Mouse (Mus musculus): ENCODE data around the gene Psmd9.

The Psmd9 gene

DNA sequence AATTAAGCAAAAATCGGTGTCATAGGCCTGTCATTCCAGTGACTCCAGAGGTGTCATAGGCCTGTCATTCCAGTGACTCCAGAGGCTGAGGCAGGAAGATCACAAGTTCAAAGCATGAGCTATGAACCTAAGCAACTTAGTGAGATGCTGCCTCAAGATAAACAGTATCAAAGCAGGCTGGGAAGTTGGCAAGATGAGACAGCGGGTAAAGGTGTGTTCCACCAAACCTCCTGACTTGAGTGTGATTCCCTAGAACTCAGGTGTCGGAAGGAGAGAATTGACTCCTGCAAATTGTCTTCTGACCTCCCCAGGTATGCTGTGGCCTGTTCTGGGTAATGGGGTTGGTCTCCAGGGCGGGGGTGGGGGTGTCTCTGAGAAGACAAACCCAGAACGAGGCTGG, at the start of gene Psmd9:
Gene Psmd9, plus strand, starts transcription at position 130 of the 400 bp plus-strand sequence.
- DNase-seq (ENCODE audit: low read depth, low spot score): no peak

DNA sequence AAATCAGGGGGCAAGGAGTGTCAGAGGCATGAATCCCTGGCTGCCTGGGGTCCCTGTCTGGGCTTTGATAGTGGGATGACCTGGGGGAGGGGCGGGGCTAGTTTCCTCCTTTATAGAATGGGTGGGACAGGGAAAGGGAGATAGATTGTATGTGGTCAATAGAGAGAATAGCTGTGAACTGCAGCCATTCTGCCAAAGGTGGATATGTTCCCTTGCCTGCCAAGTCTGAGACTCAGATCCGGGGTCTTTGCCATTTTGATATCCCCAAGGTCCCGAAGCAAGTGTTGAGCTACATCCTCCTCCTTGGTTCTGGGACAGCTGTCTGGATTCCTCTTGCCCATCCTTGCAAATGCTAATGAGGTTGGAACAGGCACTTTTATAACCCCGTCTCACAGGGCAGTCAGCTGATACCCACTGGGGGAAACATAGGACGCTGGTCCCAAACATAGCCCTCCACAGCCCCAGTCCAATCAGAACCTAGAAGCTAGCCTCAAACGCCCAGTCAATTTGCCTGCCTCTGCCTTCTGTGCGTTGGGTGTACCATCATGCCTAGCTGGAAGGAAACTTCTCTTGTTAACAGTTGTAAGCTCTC, 48.5 kb upstream of the Psmd9 start:
- DNase-seq (ENCODE audit: low read depth, low spot score): no peak

DNA sequence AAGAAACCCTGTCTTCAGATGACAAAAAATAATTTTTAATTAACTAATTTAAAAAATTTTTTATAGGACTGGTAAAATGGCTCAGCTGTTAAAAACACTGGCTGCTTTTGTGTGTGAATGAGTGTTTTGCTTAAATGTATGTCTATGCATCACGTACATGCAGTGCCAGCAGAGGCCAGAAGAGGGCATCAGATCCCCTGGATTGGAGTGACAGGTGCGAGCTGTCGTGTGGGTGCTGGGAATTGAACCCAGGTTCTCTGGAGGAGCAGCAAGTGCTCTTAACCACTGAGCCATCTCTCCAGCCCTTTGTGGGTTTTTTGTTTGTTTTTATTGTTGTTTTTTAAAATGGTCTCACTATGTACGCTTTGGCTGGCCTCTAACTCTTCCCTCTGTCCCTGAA, 47.0 kb upstream of the Psmd9 start:
- DNase-seq (ENCODE audit: low read depth, low spot score): no peak

DNA sequence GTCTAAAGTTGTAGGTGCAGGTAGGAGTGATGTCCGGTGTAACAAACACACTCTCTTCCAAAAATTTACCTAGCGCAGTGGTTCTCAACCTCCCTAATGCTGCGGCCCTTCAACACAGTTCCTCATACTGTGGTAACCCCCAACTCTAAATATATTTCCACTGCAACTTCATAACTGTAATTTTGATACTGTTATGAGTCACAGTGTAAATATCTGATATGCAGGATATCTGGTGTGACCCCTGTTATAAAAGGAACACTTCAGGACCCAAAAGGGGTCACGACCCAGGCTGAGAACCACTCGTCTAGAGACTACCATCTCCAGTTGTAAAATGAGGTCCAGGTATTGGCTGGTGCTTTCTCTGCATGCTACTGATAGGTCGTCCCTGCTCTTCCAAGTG, 44.1 kb upstream of the Psmd9 start:
- DNase-seq (ENCODE audit: low read depth, low spot score): no peak

DNA sequence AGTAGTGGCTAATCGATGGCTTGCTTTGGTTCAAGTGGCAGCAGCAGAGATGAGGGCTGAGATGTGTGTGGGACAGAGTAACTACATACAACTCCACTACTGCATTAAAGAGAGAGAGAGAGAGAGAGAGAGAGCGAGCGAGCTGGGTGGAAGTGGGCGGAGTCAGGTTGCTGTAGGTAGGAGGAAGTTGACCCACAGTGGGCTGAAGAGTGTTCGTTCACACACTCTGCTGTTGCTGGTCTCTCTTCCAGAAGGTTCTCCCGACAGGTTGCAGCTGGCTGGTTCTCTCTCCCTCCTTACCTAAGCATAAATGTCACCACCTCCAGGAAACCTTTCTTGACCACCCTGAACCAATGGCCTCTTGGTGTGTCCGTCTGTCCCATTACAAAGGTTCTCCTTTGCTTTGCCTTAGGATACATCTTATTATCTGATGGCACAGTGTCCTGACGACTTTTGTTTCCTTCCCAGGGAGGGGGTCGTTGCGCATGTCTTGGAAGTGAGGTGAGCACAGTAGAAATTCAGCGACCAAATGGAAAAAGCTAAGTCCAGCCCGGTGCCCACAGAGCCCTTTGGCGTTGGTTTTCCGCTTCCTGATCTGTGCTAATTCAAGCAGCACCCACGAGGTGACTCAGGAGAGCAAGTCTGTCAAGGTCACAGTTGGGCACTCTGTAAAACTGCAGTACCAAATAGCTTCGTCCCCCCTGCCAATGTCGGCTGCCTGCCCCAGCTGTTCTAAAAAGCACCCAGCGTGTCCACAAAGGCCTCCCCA, 43.4 kb upstream of the Psmd9 start:
- DNase-seq (ENCODE audit: low read depth, low spot score): no peak

DNA sequence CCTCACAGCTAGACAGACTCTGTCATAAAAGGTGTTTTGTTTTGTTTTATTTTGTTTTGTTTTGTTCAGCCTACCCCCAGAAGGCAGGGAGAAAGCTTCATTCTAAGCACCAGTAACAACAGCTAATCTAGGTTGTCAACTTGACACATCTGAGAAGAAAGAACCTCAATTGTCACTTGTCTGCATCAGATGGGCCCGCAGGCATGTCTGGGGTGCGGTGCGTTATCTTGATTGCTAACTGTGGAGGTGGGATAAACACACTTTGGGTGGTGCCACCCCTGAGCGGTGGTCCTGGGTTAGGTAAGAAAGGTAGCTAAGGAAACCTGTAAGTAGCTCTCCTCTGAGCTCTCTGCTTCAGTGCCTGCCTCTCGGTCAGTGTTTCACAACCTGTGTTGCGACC, 42.2 kb upstream of the Psmd9 start:
- no peak for DNase-seq (ENCODE audit: low read depth, low spot score)

DNA sequence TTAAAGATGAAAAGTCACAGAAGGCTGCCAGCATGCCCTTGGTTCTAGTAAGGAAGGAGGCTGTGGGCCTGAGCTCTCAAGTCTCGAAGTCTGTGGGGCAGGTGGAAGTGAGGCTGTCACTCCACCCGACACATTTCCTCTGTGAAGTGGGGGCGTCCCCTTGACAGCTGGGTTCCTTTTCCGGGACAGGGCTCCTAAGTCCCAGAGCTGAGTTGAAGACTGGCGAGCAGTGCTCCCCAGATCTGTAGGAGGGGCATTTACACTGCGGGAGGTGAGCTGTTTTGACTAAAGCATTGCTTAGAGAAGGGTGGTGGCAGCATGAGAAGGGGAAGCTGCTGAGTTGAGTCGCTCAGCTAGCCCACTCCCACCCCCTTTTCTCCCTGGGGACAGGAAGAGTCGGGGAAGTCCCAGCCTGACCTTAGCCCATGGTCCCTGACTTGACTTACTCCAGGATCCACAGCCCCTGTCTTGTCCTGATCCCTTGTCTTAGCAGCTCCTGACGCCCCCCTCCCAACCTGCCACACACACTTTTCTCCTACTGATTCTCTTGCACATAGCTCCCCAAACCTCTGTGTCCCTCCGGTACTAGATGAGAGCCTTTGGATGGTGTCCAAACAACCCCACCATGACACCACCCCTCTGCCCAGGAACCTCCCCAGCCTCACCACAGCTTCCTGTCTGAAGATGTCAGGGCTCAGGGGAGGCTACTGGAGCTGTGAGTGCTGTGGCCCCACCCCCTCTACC, 40.6 kb upstream of the Psmd9 start:
- DNase-seq (ENCODE audit: low read depth, low spot score): no peak

DNA sequence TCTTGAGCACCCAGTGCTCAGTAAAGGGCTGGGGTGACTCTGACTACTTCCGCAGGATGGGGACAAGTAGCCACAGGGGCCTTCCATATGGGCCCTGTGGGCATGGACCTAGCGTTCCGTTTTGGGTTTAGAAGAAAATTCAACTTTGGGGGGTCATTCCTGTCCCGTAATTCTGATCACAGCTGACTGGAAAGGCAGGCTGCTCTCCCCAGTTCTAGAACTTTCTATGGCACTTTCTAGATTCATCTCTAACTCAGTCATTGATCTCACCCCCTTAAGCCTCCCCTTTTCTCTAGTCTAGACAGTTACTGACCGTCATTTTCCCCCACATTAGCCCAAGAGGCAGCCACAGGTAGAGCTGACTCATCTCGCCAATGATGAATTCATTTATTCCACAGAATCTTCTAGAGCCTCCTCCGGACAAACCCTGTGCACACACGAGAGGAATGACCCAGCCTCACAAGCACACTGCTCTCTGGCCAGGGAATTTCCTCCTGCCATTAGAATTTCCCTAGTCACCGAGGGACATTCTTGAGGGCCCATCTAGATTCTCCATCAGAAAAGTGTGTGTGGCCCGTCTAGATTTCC, 39.9 kb upstream of the Psmd9 start:
- no peak for DNase-seq (ENCODE audit: low read depth, low spot score)

DNA sequence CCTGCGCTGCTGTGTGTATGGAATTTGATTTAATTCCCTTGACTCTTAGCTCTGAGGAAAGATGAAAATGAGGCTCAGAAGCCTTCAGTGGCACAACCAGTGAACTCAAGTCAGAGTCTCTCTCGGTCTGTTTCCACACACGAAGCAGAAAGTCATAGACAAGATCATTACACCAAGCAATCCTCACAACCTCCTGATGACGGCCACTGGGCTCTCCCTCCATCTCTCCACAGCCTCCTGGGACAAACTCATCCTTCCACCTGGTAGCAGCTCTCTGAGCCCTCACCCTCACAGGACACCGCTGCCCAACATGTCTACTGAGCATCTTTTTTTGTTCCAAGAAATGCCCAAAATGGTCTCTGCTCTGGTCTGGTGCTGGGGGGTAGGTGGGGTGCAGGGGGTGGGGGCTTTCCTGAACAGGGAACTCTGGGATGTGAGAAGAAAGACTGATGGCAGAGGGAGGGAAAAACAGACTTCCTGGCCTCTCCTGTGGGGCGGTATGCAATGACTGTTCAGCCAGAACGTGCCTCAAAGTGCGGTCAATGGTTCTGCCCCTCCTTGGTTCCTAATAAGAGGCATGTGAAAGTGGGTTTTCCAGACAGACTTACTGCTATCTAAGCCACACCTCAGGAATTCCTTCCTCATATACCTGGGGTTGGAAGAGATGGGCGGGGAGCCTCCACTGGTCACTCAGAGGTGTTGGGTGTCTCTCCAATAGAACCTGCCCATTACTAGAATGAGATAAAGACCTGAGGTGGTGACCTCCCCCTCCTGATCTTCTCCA, 39.0 kb upstream of the Psmd9 start:
- DNase-seq (ENCODE audit: low read depth, low spot score): no peak

DNA sequence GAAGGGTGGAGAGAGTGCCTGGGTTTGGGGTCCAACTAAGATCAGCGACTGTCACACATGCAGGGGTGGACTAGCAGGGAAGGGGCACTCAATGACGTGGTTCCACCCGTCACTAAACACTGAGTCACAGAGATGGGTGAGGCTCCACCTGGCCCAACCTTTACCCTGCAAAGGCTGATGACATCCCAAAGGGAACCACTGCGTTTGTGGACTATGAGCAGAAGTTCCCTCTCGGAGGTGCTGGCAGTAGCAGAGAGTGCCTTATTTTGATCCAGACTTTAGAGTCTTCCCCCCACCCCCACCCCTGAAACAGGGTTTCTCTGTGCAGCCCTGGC, 38.4 kb upstream of the Psmd9 start:
- no peak for DNase-seq (ENCODE audit: low read depth, low spot score)

DNA sequence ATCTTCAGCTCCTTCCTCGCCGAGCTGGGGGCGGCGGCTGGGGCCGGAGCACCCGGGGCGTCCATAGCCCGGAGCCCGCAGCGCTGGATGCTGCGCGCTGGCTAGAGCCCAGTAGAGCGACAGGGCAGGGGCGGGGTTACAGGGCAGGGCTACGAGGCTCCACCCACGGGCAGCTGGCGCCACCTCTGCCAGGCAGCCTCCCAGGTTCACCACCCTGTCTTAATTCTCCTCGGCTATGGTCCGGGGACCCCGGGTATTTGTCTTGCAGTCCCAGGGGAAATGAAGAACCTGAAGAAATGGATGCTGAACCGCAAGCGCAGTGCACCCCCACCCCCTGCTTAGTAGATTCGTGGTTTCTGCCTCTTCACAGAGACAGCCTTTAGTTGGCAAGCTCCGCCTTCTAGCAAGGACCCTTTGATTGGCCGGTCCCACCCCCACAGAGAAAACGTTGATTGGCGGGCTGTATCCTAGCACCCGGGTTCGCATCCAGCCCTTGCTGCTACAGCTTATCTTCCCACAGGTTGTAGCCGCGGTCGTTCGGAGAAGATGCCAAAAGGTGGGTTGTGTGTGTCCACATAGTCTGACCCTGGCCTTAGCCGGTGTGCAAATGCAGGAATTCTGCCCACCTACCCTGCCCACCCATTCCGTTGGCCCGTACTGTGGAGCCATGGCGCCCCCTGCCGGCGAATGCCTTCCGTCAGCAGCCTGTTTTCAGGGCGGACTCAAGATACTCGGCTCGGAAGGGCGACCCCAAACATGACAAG, 36.7 kb upstream of the Psmd9 start, which contains the start of gene Rhof:
Gene Rhof, minus strand, starts transcription at position 385 of the 764 bp plus-strand sequence.
- peak; percentile 57 for DNase-seq (ENCODE audit: low read depth, low spot score)

DNA sequence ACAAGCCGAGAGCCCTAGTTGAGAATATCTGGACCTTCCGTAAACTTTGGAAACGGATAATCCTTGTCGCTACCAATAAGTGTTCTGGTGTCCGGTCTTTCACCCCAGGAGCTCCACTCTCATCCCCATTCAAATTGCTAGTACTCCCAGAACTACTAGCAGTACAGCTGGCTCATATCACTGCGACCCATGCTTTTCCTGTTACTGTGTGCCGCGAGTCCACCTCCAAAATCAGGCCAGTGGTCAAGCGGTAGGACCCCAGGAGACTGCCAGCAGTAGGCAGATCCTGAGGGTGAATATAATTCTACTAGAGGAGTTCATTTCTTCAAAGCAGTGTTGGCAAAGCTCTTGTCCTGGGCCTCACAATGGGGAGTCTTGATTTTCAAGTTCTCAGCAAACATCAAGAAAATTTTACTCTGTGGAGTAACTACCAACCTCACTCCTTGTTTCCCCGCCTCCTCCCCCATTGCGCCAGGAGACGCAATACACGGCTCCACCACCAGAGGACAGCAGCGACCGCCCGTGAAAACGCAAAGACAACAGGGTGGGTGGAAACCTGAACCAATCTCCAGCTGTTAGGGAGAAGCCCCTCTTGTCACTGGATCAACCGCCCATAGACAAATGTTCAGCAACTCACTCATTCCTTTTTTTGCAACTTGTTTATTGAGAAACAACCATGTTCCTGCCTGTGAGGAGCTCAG, 36.0 kb upstream of the Psmd9 start:
- peak; percentile 85 for DNase-seq (ENCODE audit: low read depth, low spot score)

DNA sequence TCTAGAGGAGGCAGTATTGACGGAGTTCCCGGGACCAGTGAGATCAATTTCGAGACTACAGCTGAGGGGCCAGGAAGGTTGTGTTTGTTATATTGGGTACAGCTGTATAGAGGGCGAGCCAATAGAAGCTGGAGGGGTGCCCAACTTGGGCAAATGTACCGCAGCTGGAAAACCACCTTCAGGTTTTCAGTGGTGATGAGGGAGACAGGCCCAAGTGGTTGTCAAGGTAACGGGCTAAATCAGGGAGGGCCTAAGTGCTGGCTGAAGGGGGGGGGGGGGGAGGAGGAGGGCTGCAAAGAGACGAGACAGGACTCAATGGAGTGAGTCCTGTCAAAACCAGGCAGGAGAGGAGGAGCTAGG, 35.4 kb upstream of the Psmd9 start:
- DNase-seq (ENCODE audit: low read depth, low spot score): no peak

DNA sequence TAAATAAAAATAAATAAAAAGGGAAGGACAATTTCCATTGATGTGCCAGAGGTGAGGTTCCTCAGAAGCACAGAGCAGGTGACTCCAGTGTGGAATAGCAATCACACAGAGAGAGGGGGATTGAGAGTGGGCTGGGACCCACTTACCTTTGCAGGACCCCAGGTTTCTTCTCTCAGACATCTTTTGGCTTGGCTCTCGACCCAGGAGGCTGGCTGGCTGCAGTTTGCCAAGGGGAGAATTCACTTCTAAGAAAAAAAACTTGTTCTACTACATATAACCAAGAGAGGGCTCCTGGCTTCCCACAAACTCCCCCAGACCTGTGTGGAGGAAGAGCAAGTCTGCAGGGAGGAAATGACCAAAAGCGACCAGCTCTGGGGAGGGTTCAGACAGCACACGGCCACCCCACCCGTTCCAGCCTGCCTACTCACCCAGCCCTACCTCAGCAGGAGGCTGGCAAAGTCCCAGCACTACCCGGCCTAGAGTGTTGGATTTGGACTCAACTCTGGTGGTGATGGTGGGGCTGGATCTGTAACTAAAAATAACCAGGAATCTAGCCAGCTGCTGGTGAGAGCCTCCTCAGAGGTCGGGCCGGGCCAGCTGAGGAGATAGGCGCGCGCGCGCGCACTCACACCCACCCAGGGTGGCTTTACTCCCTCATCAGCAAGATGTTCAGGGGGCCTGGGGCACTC, 34.9 kb upstream of the Psmd9 start:
- no peak for DNase-seq (ENCODE audit: low read depth, low spot score)

DNA sequence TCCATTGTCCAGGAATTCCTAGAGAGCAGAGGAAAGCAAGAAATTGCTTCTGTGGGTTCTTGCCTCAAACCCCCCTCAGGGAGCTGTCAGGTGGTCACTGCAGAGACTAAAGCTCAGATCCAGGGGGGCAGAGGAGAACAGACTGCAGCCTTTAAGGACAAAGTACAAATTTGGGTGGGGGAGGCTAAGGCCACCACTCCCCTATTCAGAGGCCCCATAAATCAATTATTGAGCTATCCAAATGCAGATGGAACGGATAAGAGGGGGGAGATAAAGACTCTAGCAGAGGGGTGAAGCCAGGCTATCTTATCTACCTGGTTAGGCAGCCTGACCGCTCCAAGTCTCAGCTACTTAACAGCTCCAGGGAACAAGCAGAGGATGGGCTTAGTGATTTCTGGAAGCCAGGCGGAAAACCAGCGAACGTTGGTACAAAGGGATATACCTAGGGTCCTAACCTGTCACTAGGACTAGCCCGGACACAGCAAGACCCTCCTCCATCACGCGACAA, 34.3 kb upstream of the Psmd9 start:
- DNase-seq (ENCODE audit: low read depth, low spot score): no peak

DNA sequence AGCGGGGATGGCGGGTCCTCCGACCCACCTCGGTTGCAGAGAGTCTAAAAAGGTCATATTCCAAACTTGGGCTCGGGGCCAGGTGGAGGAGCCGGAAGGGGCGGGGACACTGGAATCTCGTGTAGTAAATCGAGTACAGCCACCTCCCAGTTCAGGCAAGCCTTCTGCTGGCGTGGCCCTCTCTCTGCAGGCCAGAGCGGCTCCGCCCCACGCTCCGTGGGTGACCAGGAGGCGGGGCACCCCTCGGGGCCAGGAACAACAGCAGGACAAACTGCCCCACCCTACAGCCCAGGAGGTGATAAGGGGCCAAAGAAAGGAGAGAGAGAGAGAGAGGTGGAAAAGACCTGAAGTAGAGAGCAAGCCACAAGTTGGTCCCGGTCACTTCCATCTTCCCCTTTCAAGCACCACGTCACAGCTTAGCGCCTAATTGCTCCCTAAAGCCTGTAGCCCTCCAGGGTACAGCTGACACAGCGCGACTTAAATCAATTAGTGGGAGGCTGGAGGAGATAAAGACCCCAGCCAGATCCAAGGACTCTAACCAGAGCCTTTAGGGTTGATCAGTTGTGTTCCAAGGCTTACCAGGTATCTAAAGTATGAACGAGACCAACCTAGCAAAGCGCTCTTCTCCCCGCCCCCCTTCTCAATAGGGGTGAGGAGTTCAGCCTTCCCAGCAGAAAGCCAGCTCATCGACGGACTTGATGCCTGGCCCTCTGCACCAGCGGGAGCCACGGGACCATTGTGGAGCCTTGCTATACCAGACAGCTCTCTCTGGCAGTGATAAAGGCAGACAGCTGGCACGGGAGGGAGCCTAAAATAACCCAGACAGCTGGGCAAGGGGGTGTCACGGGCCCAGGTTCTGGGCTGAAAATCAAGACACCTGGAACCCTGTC, 33.5 kb upstream of the Psmd9 start:
- peak; percentile 47 for DNase-seq (ENCODE audit: low read depth, low spot score)

DNA sequence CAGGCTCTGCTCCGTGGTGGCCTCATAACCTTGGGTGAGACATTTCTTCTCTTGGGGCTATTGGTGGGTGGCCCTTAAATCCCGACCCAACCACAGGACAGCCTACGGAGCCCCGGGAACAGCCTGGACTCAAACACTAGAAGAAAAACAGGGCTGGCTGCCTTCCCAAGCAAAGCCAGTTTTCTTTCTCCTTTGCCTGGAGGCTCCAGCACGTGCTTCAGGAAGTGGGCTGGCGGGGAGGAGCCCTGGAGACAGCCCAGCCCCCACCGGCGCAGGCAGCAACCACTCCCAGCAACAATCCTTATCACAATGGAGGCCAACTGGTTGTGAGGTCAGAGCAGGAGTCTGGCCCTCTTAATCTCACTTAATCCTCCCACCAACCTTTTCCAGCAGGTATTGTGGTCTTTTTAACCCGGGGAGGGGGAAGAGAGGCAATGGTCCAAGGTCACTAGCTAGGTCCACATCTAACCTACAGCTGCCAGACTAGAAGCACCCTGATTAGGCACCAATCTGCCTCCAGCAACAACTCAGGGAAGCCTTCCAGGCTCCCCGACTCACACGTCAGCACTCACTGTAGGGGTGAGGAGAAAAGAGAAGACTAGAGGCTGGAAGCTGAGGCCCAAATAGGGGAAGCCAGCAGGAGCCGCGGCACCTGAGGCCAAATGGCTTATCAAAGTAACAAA, 32.7 kb upstream of the Psmd9 start:
- peak; percentile 63 for DNase-seq (ENCODE audit: low read depth, low spot score)
